Mouse (Mus musculus) cerebellum, adult 18-20 months (tissue): ENCODE measurements around the gene Hoxa9.

Source experiments
- DNase-seq, 2 experiments: peaks; one replicate each; pipeline ENCODE4 v3.0.0; 2021

The Hoxa9 gene

DNA sequence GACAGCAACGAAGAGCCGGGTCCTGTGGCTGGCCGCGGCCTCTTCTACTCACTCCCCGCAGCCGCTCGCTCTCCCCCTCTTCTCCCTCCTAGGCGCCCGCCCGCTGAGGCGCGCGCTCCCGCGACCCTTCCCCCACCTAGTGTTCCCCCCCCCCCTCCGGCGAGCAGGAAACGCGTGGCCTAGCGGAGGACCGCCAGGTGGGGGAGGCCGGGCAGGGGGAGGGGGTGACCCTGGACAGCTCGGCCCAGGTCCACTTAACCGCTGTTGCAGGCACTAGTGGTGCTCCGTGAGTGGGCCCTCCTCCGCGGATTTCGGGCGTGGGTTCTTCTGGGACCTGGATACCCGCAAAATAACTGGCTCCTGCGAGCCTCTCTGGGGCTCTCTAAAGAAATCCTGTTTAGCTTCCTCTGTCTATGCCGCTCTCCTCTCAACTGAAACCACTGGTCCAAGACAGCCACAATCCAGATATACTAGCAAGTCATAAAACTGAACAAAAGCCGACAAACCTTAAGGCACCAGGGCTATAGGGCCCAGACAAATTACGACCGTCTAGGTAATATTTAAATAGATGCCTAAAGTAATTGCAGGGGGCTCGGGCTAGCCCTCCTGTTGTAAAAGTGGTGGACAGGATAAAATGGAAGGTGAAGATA, at the start of gene Hoxa9:
TSS of gene Hoxa9 (minus strand) at position 574 of the 650 bp plus-strand sequence.
- DNase-seq: no peak

DNA sequence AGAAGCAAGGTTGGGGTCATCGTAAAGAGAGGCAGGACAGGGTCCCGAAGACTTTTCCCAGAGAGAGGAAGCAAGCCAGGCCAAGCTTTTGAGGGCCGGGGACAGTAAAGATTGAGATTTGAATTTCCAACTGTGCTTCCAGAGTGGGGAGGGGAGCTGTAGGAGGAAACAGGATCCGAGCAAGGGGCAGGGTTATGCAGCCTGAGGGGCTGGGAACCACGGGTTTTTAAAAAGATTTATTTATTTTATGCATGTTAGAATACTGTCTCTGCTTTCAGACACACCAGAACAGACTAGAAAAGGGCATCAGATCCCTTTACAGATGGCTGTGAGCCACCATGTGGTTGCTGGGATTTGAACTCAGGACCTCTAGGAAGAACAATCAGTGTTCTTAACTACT, 46.0 kb upstream of the Hoxa9 start:
- no peak for DNase-seq

DNA sequence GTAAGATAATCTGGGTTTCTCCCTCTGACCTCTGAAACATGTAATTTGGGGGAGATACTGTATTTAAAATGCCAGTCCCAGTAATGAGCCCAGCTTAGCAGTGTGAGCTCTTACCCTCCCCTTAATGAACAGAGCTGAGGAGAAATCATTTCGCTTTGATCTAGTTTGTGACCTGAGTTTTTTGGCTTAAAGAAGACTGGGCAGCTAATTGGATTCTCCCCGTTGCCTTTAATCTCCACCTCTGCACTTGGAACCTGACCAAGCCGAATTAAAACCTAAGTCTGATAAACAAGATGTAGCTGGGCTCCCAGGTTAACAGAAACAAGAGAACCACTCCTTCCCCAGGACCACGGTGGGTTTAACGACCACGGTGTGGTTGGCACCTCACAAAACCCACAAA, 45.5 kb upstream of the Hoxa9 start:
- DNase-seq: no peak

DNA sequence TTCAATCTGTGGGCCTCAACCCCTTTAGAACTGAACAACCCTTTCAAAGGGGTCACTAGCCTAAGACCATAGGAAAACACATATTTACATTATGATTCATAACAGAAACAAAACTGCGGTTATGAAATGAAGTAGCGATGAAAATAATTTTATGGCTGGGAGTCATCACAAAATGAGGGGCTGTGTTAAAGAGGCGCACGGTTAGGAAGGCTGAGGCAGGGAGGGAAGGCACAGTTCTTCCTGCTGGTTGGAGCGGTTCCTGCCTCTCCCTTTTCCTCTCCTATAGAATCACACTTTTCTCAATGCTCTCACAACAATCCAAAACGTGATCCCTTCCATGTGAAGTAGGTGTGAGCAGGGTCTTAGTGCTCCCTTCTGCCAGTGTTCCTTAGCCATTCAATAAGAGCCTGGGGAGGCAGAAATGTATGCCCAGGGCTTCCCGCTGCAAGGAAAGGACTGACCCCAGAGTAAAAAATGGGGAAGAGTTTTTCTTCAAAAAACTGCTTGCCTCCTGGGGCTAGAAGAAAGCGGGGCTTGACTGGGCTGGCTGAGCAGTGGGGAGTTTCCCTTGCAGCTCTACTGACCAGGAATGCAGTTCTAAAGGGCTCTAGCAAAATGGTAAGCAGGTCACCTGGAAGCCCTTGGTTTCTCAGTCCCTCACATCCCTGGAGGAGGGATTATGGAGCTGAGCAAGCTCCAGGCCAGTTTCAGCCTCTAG, 44.8 kb upstream of the Hoxa9 start:
- DNase-seq: no peak

DNA sequence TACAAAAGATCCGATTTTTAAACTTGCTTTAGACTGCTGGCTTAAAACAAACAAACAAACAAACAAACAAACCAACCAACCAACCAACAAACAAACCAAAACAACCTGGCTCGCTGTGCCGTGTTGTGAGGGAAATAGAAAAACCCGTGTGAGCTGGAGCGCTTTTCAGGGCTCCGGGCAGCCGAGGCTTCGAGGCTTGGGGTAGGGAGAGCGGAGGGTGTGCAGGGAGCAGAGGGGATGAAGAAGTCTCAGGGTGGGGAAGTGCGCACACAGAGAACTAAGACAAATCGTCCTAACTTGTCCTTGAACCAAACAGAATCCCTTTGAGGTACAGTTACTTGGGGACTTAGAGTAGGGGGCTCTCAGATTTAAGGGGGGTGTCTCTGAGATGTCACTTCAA, 43.7 kb upstream of the Hoxa9 start:
- no peak for DNase-seq

DNA sequence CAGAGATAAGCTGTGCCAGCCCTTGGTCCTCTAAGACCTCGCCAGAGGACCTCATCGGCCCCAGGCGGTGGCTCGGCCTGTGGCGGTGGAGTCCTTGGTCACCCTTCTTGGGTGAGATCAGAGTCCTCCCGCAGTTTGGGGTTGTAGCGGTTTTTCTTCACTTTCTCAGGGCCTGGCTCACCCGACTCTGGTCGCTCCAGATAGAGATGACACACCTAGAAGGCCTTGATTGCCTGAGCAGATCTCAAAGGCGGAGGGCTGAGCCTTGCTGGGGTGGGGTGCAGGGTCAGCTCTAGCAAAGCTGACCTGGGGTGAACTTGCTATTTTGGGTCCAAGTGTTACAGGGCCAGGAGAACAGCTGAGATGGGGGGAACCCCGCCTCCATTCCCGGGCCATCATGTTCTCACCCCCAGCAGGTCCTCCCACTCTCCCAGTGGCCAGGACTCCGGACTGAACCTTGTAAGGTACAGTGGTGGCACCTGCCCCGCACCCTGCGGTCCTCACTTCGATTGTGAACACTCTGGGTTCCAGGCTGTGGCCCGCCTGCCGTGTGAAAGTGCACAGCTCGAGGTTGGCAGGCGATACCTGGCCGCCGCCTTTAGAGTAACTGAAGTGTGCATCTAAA, 42.9 kb upstream of the Hoxa9 start:
- DNase-seq: no peak

DNA sequence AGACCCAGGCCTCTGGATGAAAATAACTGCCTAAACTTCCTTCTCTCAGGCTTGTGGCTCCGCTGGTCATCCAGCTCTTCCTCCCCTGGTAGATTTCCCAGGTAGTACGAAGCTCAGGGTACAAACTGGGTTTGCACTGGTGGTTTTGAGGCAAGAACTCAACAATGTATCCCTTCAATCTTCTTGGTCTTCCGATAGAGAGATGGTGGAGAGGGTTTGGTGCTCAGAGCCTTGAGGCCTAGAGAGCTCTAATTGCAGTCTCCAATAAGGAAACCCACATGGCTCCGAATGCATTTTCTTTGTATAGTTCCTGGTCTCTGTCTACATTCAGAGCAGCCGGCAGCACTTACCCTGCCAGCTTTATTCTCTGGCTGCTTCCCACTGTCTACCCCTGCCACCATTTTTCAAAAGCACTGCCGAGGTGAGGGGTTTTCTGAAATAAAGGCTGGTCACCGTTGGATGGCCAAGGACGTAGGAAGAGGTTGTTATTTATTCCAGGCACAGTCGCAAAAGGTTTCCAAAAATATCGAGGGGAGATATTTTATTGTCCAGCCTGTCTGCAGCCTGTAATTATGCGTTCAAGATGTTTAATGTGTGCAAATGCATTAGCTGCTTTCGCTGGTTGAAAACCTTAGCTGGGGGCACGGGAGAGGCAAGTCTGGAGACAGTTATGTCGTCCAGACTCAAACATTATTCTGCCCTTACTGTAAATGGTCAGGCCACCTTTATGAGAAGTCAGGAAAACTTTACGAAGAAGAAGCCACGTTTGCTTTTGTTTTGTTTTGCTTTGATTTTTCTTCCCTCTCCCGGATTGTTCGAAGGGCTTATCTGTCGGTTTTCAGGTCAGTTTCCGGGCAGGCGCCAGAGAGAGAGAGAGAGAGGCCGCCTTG, 42.1 kb upstream of the Hoxa9 start:
- no peak for DNase-seq

DNA sequence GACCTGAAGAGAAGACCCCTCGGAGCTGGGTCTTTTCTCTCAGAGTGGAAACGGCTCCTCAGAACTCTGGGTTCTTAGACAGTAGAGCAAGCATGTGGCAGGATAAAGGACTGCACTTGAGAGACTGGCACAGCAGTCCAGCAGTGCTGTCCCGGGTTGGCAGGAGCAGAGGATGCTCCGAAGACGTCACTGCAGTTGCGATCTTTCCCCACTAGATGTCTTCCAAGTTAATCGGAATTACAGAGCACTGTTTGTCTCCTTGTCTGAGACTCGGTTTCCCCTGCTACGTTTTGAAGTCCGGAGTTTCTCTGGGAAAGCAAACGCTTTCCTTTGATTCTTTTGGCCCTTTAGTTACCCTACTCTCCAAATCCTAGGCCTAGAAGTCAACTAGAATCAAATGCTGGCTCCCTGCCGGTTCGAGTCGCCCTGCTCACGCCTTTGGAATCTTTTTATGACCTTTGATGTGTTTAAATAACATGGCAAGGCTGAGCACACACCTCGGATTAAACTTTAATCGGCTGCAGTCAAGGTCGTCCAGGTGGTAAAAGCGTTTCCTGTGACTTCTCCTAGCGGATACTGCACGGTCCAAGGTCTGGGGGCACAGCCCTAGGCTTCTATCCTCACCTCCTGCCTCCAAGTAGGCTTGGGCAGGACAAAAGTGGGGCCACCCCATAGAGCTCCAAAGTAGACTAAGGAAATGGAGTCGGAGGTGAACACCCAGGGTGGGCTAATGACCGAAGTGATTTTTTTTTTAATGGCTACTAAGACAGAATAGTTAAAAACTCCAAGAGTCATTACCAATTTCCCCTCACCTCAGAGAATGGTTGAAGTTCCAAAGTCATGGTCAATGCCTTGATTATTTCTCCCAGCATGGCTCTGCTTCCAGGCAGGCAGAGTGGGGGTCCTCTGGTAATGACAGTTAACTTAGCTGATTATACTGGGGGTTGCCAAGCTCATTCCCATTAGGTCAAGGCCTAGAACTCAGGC, 39.9 kb upstream of the Hoxa9 start:
- peak; percentile 52 to 53 for DNase-seq

DNA sequence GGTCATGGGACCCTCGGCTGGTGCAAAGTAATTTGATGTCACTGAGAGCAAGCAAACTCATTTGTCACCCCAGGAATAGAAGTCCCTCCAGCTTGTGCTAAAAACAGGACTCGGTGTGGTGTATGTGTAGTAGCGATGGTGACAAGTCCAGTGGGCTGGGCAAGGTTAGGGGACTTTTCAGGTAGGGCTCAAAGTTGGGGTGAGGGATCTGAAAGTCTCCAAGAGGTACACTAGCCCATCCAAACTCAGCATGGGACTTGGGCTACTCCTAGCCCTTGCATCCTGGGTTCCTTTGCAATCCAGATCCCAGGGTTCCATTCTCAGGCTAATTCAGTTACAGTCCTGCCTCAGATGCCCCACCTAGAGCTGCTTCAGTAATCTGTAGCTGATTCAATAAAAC, 37.9 kb upstream of the Hoxa9 start:
- no peak for DNase-seq

DNA sequence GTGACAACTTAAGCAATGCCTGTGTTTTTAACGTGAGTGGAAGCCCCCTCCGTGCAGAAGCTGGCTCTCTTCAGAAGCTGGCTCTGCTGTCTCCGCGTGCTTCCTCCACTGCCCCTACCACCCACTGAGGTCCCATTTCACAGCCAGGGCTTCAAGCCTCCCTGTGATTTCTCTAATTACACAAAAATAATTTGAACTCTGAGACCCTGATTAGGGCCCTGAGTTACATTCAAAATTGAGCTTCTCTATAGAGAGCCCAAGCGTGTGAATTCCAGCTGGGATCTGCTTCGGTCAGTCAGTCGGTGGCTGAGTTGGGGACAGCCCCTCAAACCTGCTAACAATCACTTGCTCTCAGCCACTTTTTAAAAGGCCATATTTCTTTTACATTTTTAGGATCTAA, 37.5 kb upstream of the Hoxa9 start:
- DNase-seq: no peak

DNA sequence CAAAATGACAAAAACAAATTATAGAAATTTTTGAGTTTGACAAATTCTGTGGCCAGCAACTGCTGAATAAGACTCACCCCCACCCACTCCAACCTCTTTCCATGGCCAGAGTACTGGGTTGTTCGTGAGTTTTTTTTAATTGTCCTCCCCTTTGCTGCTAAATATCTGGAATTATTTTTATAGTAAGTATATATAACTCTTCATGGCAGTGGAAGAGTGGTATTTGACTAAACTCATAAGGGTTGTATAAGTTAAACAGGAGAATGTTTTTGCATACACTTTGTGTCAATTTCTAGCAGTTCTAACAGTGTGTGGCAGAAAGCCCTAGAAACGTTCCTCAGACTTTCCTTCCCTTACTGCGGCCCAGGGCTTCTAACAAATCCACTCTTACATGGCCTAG, 36.8 kb upstream of the Hoxa9 start:
- DNase-seq: no peak

DNA sequence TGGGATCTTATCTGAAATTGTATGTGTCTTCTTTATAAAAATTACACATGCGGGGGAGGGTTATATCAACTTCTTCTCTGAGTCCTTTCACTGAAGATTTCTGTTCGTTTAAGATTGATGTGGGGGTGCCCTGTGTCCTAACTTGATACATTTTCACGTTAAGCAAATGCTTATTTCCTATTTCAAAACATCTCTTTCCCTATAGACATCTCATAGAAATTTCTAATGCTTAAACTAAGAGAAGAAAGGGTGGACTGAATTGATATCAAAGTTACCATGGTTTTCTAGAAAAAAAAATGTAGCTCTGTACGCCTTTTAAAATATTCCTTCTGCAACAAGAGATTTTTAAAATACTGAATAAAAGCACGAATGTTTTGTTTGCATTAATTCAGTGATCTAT, 36.3 kb upstream of the Hoxa9 start:
- DNase-seq: no peak

DNA sequence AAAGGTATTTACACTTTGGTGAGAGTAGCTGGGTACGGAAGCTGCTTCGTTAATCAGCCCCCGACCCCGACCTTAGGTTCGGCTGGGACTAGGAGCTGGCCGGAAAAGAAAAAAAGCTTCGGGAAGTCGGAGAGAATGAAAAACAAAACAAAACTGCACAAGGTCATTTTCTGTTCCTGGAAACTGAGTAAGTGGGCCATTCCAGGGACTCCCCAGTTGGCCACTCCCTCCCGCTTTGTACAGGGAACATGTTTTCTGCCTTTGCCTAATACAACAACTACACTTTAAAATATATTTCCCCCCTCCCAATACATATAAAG, 35.7 kb upstream of the Hoxa9 start:
- DNase-seq: no peak

DNA sequence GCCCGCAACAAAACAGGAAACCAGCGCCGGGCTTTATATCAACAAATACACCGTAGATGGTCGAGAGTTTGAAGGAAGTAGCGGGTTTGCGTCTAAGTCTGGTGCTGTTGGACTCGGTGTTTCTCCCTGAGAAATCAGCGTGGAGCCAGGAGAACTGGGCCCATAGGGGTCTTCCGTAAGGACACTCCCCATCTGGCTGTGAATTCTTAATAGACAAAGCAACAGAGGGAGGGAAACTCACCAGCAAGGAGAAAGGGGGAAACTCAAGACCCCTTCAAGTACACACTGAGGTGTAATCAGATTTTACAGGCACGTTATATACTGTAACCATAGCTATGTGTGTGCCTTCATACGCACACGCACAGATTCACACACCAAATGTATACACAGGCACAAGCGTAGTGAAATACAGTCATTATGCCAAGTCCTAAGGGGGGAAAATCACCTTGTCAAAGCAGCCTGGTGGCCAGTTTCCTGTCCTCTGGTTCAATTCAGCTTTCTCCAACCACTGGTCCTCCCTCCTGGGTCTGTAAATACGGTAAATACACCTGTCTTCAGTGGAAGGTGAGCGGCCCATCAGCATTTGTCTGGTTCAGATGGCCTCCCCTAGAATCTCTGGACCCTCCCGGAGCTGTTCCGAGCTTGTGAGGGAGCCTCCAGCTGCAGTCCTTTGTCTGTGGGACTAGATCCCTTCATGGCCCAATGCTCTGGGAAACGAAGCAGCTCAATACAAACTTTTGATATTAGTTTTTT, 35.2 kb upstream of the Hoxa9 start:
- DNase-seq: no peak

DNA sequence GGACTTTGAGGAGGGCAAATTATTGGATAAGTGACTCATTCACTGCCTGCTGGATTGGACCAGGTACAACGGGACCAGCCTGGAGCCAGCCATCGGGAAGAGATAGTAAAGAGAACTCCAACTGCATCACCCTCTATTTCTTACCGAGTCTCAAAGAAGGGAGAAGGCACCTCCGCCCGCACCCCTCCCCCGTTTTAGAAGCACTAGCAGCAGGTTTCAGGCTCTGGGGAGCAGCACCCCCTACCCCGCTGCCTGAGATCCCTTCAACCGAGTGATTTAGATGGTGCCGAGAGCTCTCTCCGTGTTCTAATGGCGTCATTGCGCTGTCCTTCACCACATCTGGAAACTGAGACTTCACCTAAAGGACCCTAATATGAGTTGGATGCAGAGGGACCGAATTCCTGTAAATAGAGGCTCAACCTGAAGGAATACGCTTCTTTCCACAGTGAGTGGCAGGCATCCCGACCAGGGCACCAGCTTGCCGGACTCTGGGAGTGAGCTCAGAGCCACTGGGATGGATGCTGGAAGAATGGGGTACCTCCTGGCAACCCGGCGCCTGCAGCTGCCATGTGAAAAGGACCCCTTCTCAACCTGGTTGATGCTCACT, 34.5 kb upstream of the Hoxa9 start:
- no peak for DNase-seq

DNA sequence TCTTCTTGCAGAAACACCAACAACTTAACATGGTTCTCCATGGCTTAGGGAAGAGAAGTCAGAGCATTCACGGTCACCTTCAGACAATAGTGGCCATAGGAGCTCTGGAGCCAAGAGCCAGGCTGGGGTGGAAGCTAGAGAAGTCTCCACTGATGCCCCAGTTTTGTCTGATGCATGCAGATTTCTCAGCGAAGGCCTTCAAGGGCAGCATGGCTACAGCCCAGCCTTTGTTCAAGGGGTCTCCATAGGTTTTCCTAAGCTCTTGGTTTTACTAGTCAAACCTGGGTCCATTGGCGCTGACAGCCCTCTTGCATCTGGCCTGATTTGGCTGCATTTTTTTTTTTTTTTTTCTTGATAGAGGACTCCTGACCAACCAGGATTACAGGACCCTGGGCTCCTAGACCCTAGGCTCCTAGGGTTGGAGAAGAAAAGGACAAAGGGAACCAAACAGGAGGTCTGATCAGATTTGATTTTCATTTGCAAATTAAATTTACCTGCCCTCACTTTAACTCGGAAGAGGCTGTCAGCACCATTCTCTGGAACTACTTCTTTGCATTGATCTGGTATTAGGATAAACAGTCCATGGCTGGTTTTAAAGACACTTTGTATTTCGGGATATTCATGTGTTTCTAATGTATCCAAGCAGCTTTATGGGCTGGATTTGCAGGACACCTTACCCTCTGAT, 33.4 kb upstream of the Hoxa9 start:
- no peak for DNase-seq

DNA sequence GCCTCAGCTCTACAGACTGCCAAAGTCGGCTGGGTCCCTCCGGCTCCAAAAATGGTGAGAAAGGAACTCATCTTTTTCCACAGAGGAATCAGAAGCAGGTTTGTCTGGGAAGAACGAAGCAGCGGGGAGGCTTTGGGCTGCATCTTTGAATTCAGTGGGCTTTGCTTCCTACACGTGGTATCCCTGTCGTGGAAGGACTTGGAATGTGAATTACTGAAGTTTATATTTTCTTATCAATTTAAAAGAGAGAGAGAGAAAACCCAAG, 32.4 kb upstream of the Hoxa9 start:
- DNase-seq: no peak

DNA sequence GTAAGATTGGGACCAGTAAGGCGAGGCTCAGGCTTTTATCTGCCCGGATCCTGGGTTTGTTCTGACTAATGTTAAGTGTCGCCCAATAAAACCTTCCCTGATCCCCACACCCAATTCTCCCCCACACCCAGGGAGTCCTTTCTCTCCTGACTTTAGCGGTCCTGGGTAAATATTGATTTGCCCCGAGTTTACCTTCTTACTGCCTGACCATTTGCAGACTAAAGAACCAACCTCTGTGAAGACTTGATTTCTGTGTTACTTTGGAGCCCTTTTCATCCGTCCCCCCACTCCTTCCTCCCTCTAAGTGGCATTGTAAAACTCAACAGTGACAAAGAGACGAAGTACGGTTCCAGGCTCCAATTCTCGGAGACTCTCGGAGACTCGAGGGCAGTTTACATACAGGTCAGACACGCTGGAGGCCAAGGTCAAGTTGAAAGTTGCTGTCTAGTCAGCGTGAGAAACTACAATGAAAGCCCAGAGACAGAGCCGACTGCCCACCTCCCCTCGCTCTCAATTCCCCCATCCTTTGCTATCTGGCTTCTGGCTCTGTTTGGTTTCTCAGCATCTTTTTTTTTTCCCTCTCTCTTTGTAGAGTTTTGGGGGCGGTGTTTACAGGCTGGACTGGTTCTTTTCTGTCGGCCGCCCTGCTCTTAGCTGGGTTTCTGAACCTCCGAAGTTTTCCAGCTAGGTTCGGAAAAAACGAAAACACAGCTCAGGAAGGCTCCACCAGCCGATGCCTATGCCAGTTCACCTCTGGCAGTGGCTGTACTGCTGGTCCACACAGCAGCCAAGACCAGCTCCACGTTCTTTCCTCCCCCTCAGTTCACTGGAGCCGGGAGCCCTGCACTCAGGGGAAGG, 31.8 kb upstream of the Hoxa9 start:
- DNase-seq: no peak

DNA sequence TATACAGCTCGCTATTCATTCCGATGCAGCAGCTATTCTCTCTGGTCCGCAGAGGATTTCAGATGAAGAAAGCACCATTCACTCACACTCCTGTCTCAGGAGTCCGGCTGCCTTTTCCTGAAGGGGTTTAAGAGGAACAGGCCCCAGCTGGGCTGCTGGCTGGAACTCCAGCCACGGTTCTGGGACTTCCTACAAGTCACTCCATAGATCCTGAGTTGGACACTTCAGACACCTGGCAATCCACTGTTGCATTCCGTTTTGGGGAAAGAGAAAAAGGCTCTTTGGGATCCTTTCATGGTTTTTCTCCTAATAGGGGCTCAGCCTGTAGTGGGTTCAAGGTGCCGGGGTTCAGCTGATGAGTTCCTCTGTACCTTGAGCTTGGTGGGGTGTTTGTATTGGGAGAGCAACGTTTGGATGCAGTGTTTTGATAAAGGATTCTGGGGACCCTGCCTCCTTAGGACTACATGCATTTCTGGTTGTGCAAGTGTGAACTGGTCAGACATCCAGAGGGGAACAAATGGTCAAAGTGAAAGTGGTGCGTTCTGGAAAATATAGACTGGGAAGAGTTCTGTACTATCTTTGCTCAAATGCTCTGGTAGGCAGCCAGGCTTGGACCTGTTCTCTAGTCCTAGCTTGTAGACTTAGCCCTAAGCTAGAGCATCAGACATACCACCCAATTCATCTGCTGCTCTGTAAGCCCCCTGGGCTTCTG, 31.0 kb upstream of the Hoxa9 start:
- DNase-seq: no peak
